Mouse (Mus musculus): Measurements from ENCODE around the gene Mtrf1l. TPM values are rescaled to one million over a fixed set of nuclear protein-coding genes. Genes with fewer than 3 reads are reported as not detected.

Mtrf1l gene
- total and polyA plus RNA-seq, 3 experiments = 5.6 to 12.4 (median 8.8) TPM

DNA sequence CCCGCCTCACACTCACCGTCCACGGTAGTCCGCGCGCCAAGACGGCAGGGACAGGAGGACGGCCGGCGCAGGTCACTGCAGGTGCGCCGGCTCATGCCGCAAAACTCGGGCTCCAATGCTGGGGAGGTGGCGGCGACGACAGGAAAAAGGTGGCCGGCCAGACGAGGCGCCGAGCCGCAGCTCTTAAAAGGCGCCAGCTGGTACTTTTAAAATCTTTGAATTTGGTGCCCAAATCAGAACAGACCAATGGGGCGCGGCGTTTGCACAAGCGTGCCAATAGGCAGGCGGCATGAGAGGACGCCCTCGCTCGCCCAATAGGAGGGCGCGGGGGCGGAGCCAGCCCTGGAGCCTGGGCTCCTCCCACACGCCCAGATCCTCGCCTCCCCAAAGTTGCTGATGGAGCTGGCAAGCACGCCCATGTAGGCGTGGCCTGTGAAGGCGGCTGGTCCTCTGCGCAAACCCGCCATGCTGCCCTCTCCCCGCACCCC is 18.4 kb downstream of the Mtrf1l start, which contains the start of gene Fbxo5 (continued):
- TF ChIP-seq TCF12 (IDR thresholded peaks at IDR 0.05; ENCODE audit: low read depth, low read length) = peak; percentile 77
- TF ChIP-seq MAZ (IDR thresholded peaks at IDR 0.05; ENCODE audit: low read depth, low read length) = no peak
- no peak for TF ChIP-seq USF2 (conservative IDR thresholded peaks at IDR 0.05; ENCODE audit: low read depth, low read length)
- peak; percentile 95 for TF ChIP-seq POLR2A (IDR thresholded peaks at IDR 0.05; ENCODE audit: low read depth, low read length)
- TF ChIP-seq ELF1 (IDR thresholded peaks at IDR 0.05; ENCODE audit: low read depth, low read length) = no peak
- TF ChIP-seq PAX5 (IDR thresholded peaks at IDR 0.05; ENCODE audit: low read length) = no peak
- peak; percentile 73 for TF ChIP-seq CHD2 (IDR thresholded peaks at IDR 0.05; ENCODE audit: low read length)
- TF ChIP-seq CHD1 (IDR thresholded peaks at IDR 0.05; ENCODE audit: low read depth, low read length) = no peak
- peak; percentile 49; the same call in 1 of the 2 replicates for TF ChIP-seq UBTF (IDR thresholded peaks at IDR 0.05; ENCODE audit: low read depth, low read length)
- TF ChIP-seq SIN3A (IDR thresholded peaks at IDR 0.05; ENCODE audit: low read length) = peak; percentile 99
- TF ChIP-seq CTCF (conservative IDR thresholded peaks at IDR 0.05 in 1 of 2, IDR thresholded peaks at IDR 0.05 in 1 of 2; ENCODE audit: low read depth in 2 of 2, low read length in 2 of 2) = no peak
- TF ChIP-seq USF1 (IDR thresholded peaks at IDR 0.05; ENCODE audit: low read depth, low read length) = no peak
- no peak for TF ChIP-seq ETS1 (conservative IDR thresholded peaks at IDR 0.05; ENCODE audit: low read depth, low read length)
- peak; percentile 89; the same call in 1 of the 2 replicates for TF ChIP-seq E2F4 (IDR thresholded peaks at IDR 0.05; ENCODE audit: insufficient replicate concordance, low read depth, low read length)

- peak overlapping the region; percentile 75 for H3K4me2 ChIP-seq (ENCODE audit: insufficient read depth, low read depth, poor library complexity, severe bottlenecking)
- peaks cover 25 to 32% of the 10 kb centered on the region in 2 experiments for H3K36me3 ChIP-seq (replicated peaks in 1 of 2; ENCODE audit: control insufficient read depth in 1 of 2, insufficient read depth in 1 of 2, low read length in 1 of 2)
- in situ Hi-C loops (cut with MboI; ENCODE audit: low pct_ligation_motif_present, low pct_unique_long_range_greater_than_20kb, low sequenced_read_pairs) (loop anchor here (25.0 kb wide), 1 partner anchor 1258 kb away; the partner anchor contains the start of gene Ipcef1), dilution Hi-C loops (cut with MboI; ENCODE audit: extremely low pct_ligation_motif_present, extremely low pct_unique_long_range_greater_than_20kb, low sequenced_read_pairs) (no loop called here)
- H3K9me3 ChIP-seq (replicated peaks; ENCODE audit: low read length) = no peaks in the 10 kb centered on the region
- H3K27ac ChIP-seq (ENCODE audit: insufficient read depth, low read depth) = peak overlapping the region; percentile 60; the same call in 1 of the 2 replicates
- TF ChIP-seq EP300 (IDR thresholded peaks at IDR 0.05; ENCODE audit: low read length) (no peak), JUND (conservative IDR thresholded peaks at IDR 0.05; ENCODE audit: low read depth, low read length) (no peak), BHLHE40 (IDR thresholded peaks at IDR 0.05; ENCODE audit: low read depth, low read length) (no peak; the same call in 1 of the 2 replicates), MAX (IDR thresholded peaks at IDR 0.05; ENCODE audit: low read length) (no peak), CTCF (conservative IDR thresholded peaks at IDR 0.05 in 1 of 2, IDR thresholded peaks at IDR 0.05 in 1 of 2; ENCODE audit: low read depth in 2 of 2, low read length in 2 of 2) (no peak), MXI1 (IDR thresholded peaks at IDR 0.05; ENCODE audit: low read depth, low read length) (peak; percentile 52), TCF12 (IDR thresholded peaks at IDR 0.05; ENCODE audit: low read depth, low read length) (no peak), SIN3A (IDR thresholded peaks at IDR 0.05; ENCODE audit: low read length) (no peak), TBP (conservative IDR thresholded peaks at IDR 0.05; ENCODE audit: low read depth, low read length) (no peak), MEF2A (IDR thresholded peaks at IDR 0.05; ENCODE audit: borderline replicate concordance, low read depth, low read length) (no peak), SMC3 (IDR thresholded peaks at IDR 0.05; ENCODE audit: low read depth, low read length) (no peak), POLR2A (IDR thresholded peaks at IDR 0.05; ENCODE audit: low read depth, low read length) (no peak), HCFC1 (IDR thresholded peaks at IDR 0.05; ENCODE audit: low read depth, low read length) (no peak), MAZ (IDR thresholded peaks at IDR 0.05; ENCODE audit: low read depth, low read length) (no peak), KAT2A (IDR thresholded peaks at IDR 0.05; ENCODE audit: insufficient replicate concordance, low read length) (0 out of 2 replicates have a peak, but pooled peaks have one; percentile 26), E2F4 (IDR thresholded peaks at IDR 0.05; ENCODE audit: insufficient replicate concordance, low read depth, low read length) (peak; percentile 60; the same call in 1 of the 2 replicates), RCOR1 (conservative IDR thresholded peaks at IDR 0.05; ENCODE audit: low read depth, low read length) (no peak), JUN (IDR thresholded peaks at IDR 0.05; ENCODE audit: insufficient read depth, low read depth, low read length) (no peak), UBTF (IDR thresholded peaks at IDR 0.05; ENCODE audit: low read depth, low read length) (no peak), MAFK (IDR thresholded peaks at IDR 0.05; ENCODE audit: insufficient replicate concordance, low read length) (no peak), IRF4 (IDR thresholded peaks at IDR 0.05; ENCODE audit: low read depth, low read length) (0 out of 2 replicates have a peak, but pooled peaks have one; percentile 7), USF2 (conservative IDR thresholded peaks at IDR 0.05; ENCODE audit: low read depth, low read length) (no peak), ELF1 (IDR thresholded peaks at IDR 0.05; ENCODE audit: low read depth, low read length) (no peak), GABPA (IDR thresholded peaks at IDR 0.05; ENCODE audit: insufficient replicate concordance, low read depth, low read length) (no peak), CHD1 (IDR thresholded peaks at IDR 0.05; ENCODE audit: low read depth, low read length) (no peak), ZKSCAN1 (IDR thresholded peaks at IDR 0.05; ENCODE audit: borderline replicate concordance, low read depth, low read length) (no peak), NRF1 (IDR thresholded peaks at IDR 0.05; ENCODE audit: low read depth, low read length) (no peak), ZMIZ1 (IDR thresholded peaks at IDR 0.05; ENCODE audit: low read depth, low read length) (no peak)
- H3K9ac ChIP-seq (ENCODE audit: insufficient read depth, low read depth) = peak overlapping the region; percentile 68
- no peaks in the 10 kb centered on the region for H3K27me3 ChIP-seq (replicated peaks)
- peaks cover 45% of the 10 kb centered on the region for H3K79me2 ChIP-seq (replicated peaks; ENCODE audit: control insufficient read depth, extremely low read depth, insufficient read depth, poor library complexity, severe bottlenecking)
- H3K4me1 ChIP-seq (ENCODE audit: control insufficient read depth in 1 of 2, insufficient read depth in 2 of 2) = peaks cover 3 to 37% of the 10 kb centered on the region in 2 experiments
- peak overlapping the region; percentile 66 to 82 (median 76) for H3K4me3 ChIP-seq (replicated peaks in 1 of 3; ENCODE audit: low read depth in 2 of 3, low read length in 2 of 3, poor library complexity in 1 of 3)
- DNase-seq (ENCODE audit: extremely low read depth) = peak; percentile 32
Observed at GRCm38 (mm10) chr10:5804691-5805156, 19.0 kb downstream of the Mtrf1l start.

Measured in CH12.LX (cell line).